Mouse (Mus musculus) E14TG2a.4 (cell line): Measurements from ENCODE around the gene Cdhr2.

Experiments
- CTCF ChIP-seq: conservative IDR thresholded peaks from 2 replicates; pipeline ENCODE4 v1.5.1; 2014; ENCODE audit warnings: low read length
- NANOG ChIP-seq: IDR thresholded peaks from 2 replicates; pipeline ENCODE4 v1.6.1; 2014; ENCODE audit warnings: borderline replicate concordance, low read length, mixed read lengths

DNA sequence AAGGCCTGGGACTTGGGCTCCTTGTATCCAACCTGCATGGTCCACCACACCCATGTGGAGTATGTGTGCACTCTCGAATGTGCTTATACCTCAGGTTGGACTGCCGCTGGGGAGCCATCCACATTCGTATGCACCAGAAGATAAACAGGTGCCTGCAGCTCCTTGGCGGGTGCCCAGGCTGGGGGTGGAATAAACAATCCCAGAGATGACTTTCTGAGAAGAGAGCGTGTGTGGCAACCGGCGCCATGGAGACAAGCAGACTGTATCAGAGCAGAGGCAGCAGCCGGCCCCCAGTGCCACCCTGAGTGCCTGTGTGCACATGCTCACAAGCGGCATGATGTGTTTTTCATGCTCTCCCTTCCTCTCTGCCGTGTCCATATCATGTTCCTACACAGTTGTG lies 51.4 kb downstream of the Cdhr2 start:
- TF ChIP-seq CTCF: no peak
- TF ChIP-seq NANOG: no peak
